Comparison of ENCODE assay signal across 25 mouse cellular contexts in the genomic region with DNA sequence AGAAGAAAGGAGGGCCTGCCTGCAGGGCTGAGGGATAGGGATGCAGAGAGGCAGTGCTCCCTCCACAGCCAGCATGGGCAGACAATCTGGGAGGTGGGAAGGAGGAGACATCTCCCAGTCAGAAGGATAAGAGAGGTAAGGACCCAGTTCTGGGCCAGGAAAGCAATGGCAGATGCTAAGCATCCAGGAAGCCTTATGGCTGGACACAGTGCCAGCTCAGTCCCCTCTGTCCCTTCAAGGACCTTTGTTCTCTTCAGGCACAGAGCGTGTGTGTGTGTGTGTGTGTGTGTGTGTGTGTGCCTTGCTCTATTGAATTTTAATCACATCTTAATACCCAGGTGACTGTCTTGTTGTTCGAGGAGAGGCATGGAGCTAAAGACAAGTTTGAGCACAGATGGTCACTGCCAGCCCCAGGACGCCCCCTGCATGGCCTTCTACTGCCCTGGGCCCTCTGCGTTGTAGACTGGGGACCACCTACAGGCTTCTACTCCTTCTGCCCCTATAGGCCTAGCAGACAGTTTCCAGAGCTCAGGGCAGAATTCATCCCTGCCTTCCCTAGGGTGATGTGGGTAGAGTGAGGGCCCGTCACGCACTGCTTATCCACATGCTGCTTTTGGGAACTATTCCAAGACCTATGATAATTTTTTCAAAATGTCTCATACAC. TPM values are rescaled to one million over a fixed set of nuclear protein-coding genes. Genes with fewer than 3 reads are reported as not detected.
A peak's percentile ranks its signal among the peaks of the same experiment; 100 is the strongest.
DNase-seq lines count a peak whose midpoint lies in the region; ATAC-seq lines count a peak whose summit lies in the region.
"Had no signal": no experiment of that assay in that cellular context is flagged by ENCODE, and none has a peak within 500 bp of the region (broad histone marks: within the 10 kb centered on the region; RNA-seq: fewer than 3 reads in every experiment).

No protein-coding gene starts in this region.

- no peaks in the 10 kb centered on the region for H3K9me3 ChIP-seq in heart, embryonic 10.5 days
- no peaks in the 10 kb centered on the region for H3K9me3 ChIP-seq in midbrain, embryonic 13.5 days
- no peaks in the 10 kb centered on the region for H3K9me3 ChIP-seq in midbrain, embryonic 16.5 days (replicated peaks; ENCODE audit: control insufficient read depth, low read length, poor library complexity, severe bottlenecking)
- H3K9me3 ChIP-seq: embryonic facial prominence, embryonic 10.5 days; embryonic facial prominence, embryonic 15.5 days; forebrain, embryonic 12.5 days; heart, embryonic 13.5 days; limb, embryonic 12.5 days; liver, embryonic 15.5 days; lung, embryonic 15.5 days had no signal

- H3K4me1 ChIP-seq in heart, embryonic 10.5 days: no peaks in the 10 kb centered on the region
- H3K4me1 ChIP-seq in midbrain, embryonic 13.5 days (replicated peaks): peaks cover 16% of the 10 kb centered on the region
- no peaks in the 10 kb centered on the region for H3K4me1 ChIP-seq in midbrain, embryonic 16.5 days (ENCODE audit: control insufficient read depth, insufficient read depth, low read length)
- H3K4me1 ChIP-seq: embryonic facial prominence, embryonic 10.5 days; embryonic facial prominence, embryonic 15.5 days; heart, embryonic 13.5 days; limb, embryonic 12.5 days; liver, embryonic 15.5 days; lung, embryonic 15.5 days had no signal

- 75% methylated on average over 6 of the region's 6 CpGs for WGBS in heart, embryonic 10.5 days
- 65% methylated on average over 6 of the region's 6 CpGs for WGBS in midbrain, embryonic 13.5 days
- WGBS in midbrain, embryonic 16.5 days: 65% methylated on average over 6 of the region's 6 CpGs

- no peaks in the 10 kb centered on the region for H3K27me3 ChIP-seq in heart, embryonic 10.5 days (ENCODE audit: insufficient read depth, poor library complexity, severe bottlenecking)
- H3K27me3 ChIP-seq in midbrain, embryonic 13.5 days: no peaks in the 10 kb centered on the region
- H3K27me3 ChIP-seq in midbrain, embryonic 16.5 days (ENCODE audit: control insufficient read depth, insufficient read depth, low read depth, low read length): no peaks in the 10 kb centered on the region
- H3K27me3 ChIP-seq: embryonic facial prominence, embryonic 15.5 days; forebrain, embryonic 12.5 days; limb, embryonic 12.5 days; lung, embryonic 15.5 days had no signal

- H3K36me3 ChIP-seq in heart, embryonic 10.5 days: no peaks in the 10 kb centered on the region
- no peaks in the 10 kb centered on the region for H3K36me3 ChIP-seq in midbrain, embryonic 13.5 days
- H3K36me3 ChIP-seq in midbrain, embryonic 16.5 days (ENCODE audit: control insufficient read depth, insufficient read depth, low read length): no peaks in the 10 kb centered on the region
- H3K36me3 ChIP-seq: embryonic facial prominence, embryonic 10.5 days; embryonic facial prominence, embryonic 15.5 days; forebrain, embryonic 12.5 days; heart, embryonic 13.5 days; limb, embryonic 12.5 days; liver, embryonic 15.5 days; lung, embryonic 15.5 days had no signal

- ATAC-seq in midbrain, embryonic 13.5 days: 0 out of 2 replicates have a peak, but pooled peaks have one; percentile 17
- ATAC-seq in midbrain, embryonic 16.5 days: no peak
- ATAC-seq: inflammation-experienced regulatory T-cells, adult 6 months had no signal

- H3K4me3 ChIP-seq in heart, embryonic 10.5 days: no peak overlapping the region
- H3K4me3 ChIP-seq in midbrain, embryonic 13.5 days (replicated peaks): no peak overlapping the region
- no peak overlapping the region for H3K4me3 ChIP-seq in midbrain, embryonic 16.5 days (ENCODE audit: low read depth, low read length)
- H3K4me3 ChIP-seq: embryonic facial prominence, embryonic 10.5 days; embryonic facial prominence, embryonic 15.5 days; forebrain, embryonic 12.5 days; heart, embryonic 13.5 days; limb, embryonic 12.5 days; liver, embryonic 15.5 days; lung, embryonic 15.5 days had no signal

- DNase-seq in heart, embryonic 10.5 days (ENCODE audit: low spot score): peak; percentile 66
- DNase-seq in heart, adult 8-10 months (ENCODE audit: low spot score): no peak
- DNase-seq in cerebellum, adult 9-11 months: peak; percentile 49
- DNase-seq in cerebellum, postnatal 36 days: peak; percentile 16 to 28
- DNase-seq in embryo, embryonic 10 days (ENCODE audit: low spot score): no peak
- DNase-seq: adrenal gland, adult 8-10 months; B cell, adult 2 months; gastrocnemius, postnatal 14 days; heart, postnatal 10 days; kidney, adult 11 months; kidney, postnatal 14 days; layer of hippocampus, adult 9-11 months; thymus, adult 2 months; thymus, postnatal 36 days had no signal

- no peak overlapping the region for H3K4me2 ChIP-seq in midbrain, embryonic 13.5 days (replicated peaks)
- no peak overlapping the region for H3K4me2 ChIP-seq in midbrain, embryonic 16.5 days (ENCODE audit: low read length)
- H3K4me2 ChIP-seq: embryonic facial prominence, embryonic 15.5 days; forebrain, embryonic 12.5 days; heart, embryonic 13.5 days; limb, embryonic 12.5 days; liver, embryonic 15.5 days; lung, embryonic 15.5 days; midbrain, embryonic 11.5 days had no signal

- H3K9ac ChIP-seq in midbrain, embryonic 13.5 days (replicated peaks): no peak overlapping the region
- H3K9ac ChIP-seq in midbrain, embryonic 16.5 days (ENCODE audit: low read depth, low read length): no peak overlapping the region
- H3K9ac ChIP-seq: embryonic facial prominence, embryonic 15.5 days; forebrain, embryonic 12.5 days; heart, embryonic 13.5 days; limb, embryonic 12.5 days; liver, embryonic 15.5 days; lung, embryonic 15.5 days had no signal

- no peak overlapping the region for H3K27ac ChIP-seq in heart, embryonic 10.5 days
- H3K27ac ChIP-seq in midbrain, embryonic 13.5 days: no peak overlapping the region
- H3K27ac ChIP-seq in midbrain, embryonic 16.5 days (ENCODE audit: low read length): no peak overlapping the region
- H3K27ac ChIP-seq: embryonic facial prominence, embryonic 10.5 days; embryonic facial prominence, embryonic 15.5 days; forebrain, embryonic 12.5 days; heart, embryonic 13.5 days; limb, embryonic 12.5 days; liver, embryonic 15.5 days; lung, embryonic 15.5 days had no signal

RNA-seq across cellular contexts. Expression of a gene that starts 25.5 kb away (rescaled TPM):
- polyA plus RNA-seq in heart, embryonic 10.5 days (2016; fragmentation: Nextera tagmentation; extraction: Ambion mirVana): 26.6 and 32.5 TPM in 2 replicates
- 1 to 10 TPM; 2.5 to 3.8 (median 3.4) TPM for total RNA-seq in heart, adult 8-10 months (2022)
- polyA plus RNA-seq in midbrain, embryonic 13.5 days (2015; fragmentation: Nextera tagmentation; extraction: Ambion mirVana): 51.6 and 51.9 TPM in 2 replicates
- polyA plus RNA-seq in midbrain, embryonic 16.5 days (2015; fragmentation: Nextera tagmentation; extraction: Ambion mirVana): 67.2 and 68.3 TPM in 2 replicates

Comparison
In these comparisons a context has a peak if more than half of its experiments do, and no peak if none do; other contexts are left out.
1. DNase-seq: peak in heart, embryonic 10.5 days (single experiment), cerebellum, adult 9-11 months (single experiment) and cerebellum, postnatal 36 days (2 of 2); none in heart, adult 8-10 months (single experiment) and embryo, embryonic 10 days (single experiment).